10 mouse cellular contexts compared by ENCODE assay signal in the genomic region with DNA sequence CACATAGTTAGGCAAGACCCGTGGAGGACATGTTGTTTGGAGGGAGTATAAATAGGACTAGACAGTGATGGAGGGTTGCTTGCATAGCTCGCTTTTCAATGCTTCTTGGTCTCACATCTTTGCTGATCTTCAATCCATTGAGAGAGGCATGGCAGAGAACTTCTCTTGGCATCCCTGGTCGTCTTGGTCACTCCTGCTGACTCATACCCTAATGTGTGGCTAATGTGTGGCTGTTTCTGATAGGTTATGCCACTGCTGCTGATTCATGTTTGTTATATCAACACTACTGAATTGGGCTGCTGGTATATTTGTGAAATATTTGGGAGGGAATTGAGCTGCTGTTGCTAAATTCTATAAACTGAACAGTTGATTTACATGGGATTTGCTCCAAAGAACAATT.
"Had no signal": no experiment of that assay in that cellular context is flagged by ENCODE, and none has a peak within 500 bp of the region (broad histone marks: within the 10 kb centered on the region; RNA-seq: fewer than 3 reads in every experiment).

No protein-coding gene starts in this region.

- DNase-seq: kidney, postnatal 25 days; layer of hippocampus, adult 9-11 months; left cerebral cortex, postnatal 4 days; liver, postnatal 0 days; lung, embryonic 14.5 days; right cerebral cortex, adult 18-20 months; right cerebral cortex, postnatal 14 days; spleen, adult 18-20 months; thymus, adult 18-20 months; thymus, postnatal 36 days had no signal
